1 mouse cellular context compared by ENCODE assay signal in the genomic region with DNA sequence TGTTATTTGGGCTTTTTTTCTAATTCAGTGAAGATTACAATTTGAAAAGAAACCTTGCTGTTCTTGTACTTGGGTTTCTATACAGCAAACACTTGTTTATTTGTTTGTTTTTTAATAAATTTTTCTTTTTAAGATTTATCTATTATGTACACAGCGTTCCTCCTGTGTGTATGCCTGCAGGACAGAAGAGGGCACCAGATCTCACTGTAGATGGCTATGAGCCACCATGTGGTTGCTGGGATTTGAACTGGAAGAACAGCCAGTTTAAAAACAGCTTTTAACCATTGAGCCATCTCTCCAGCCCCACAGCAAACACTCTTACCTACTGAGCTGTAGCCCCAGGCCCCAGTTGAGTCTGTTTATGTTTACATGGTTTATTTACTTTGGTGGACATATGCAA.
TF ChIP-seq lines count a peak whose summit lies in the region.

No protein-coding gene starts in this region.

TF ChIP-seq in CH12.LX, 34 proteins besides CTCF, POLR2A, EP300 and RAD21:
- TF ChIP-seq MAZ (IDR thresholded peaks at IDR 0.05; ENCODE audit: low read depth, low read length) (no peak), TCF12 (IDR thresholded peaks at IDR 0.05; ENCODE audit: low read depth, low read length) (no peak), HCFC1 (IDR thresholded peaks at IDR 0.05; ENCODE audit: low read depth, low read length) (no peak), PAX5 (IDR thresholded peaks at IDR 0.05; ENCODE audit: low read length) (no peak), JUND (conservative IDR thresholded peaks at IDR 0.05; ENCODE audit: low read depth, low read length) (no peak), SMC3 (IDR thresholded peaks at IDR 0.05; ENCODE audit: low read depth, low read length) (no peak; the same call in 1 of the 2 replicates)
